ENCODE assay signal across 8 mouse cellular contexts in the genomic region with DNA sequence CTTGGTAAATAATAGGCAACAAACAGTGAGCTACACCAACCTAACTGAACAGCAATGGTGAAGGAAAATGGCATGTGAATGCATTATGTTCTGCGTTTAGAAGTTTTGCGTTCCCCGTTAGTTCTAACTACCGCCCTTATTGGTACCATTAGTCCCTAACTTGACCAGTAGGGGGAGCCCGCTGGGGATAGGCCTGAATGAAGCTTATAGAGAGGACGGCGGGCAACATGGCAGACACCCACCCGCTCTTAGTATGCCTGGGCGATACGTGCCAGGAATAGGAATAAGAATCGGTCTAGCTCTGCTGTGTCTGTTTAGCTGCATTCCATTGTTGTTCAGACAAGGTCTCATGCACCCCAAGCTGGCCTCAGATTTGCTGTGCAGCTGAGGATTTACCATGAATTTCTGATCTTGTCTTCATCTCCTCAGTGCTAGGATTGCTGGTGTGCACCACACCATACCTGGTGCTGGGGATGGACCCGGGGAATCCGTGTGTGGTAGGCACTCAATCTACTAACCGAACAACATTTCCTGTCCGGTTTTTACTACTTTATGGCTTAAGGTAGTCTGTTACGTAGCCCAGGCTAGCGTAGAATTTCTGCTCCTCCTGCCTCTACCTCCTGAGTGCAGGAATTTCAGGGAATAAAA. TPM values are rescaled to one million over a fixed set of nuclear protein-coding genes. Genes with fewer than 3 reads are reported as not detected.
DNase-seq lines count a peak whose midpoint lies in the region; ATAC-seq and TF ChIP-seq lines count a peak whose summit lies in the region.

No protein-coding gene starts in this region.

- WGBS in heart, embryonic 12.5 days = 49% methylated on average over 17 of the region's 17 CpGs

- TF ChIP-seq CTCF in CH12.LX (conservative IDR thresholded peaks at IDR 0.05 in 1 of 2, IDR thresholded peaks at IDR 0.05 in 1 of 2; ENCODE audit: low read depth in 2 of 2, low read length in 2 of 2) = peak; percentile 42 to 58; a peak in 3 of 4 replicates

- no peak overlapping the region for H3K9ac ChIP-seq in heart, embryonic 12.5 days
- no peak overlapping the region for H3K9ac ChIP-seq in CH12.LX (ENCODE audit: insufficient read depth, low read depth)

- DNase-seq in heart, adult 8-10 months (ENCODE audit: low spot score) = no peak
- peak; percentile 19 for DNase-seq in CH12.LX (ENCODE audit: extremely low read depth)
- DNase-seq in c-Kit-positive CD71-positive TER-119-positive erythroid progenitor cells, embryonic 14.5 days (ENCODE audit: low spot score) = peak; percentile 39
- peak; percentile 42 for DNase-seq in heart, postnatal 4 days
- DNase-seq in thymus, postnatal 14 days = peak; percentile 37
- no peak for DNase-seq in ovary, adult 18-20 months (ENCODE audit: low spot score)

- no peaks in the 10 kb centered on the region for H3K27me3 ChIP-seq in heart, embryonic 12.5 days (replicated peaks)
- no peaks in the 10 kb centered on the region for H3K27me3 ChIP-seq in CH12.LX (replicated peaks)

- H3K9me3 ChIP-seq in heart, embryonic 12.5 days (replicated peaks) = no peaks in the 10 kb centered on the region
- peaks cover 2% of the 10 kb centered on the region for H3K9me3 ChIP-seq in CH12.LX (replicated peaks; ENCODE audit: low read length)

- no peak overlapping the region for H3K4me3 ChIP-seq in heart, embryonic 12.5 days
- H3K4me3 ChIP-seq in CH12.LX (replicated peaks in 1 of 3; ENCODE audit: low read depth in 2 of 3, low read length in 2 of 3, poor library complexity in 1 of 3) = no peak overlapping the region

- TF ChIP-seq EP300 in CH12.LX (IDR thresholded peaks at IDR 0.05; ENCODE audit: low read length) = no peak

- in situ Hi-C loops in CH12.LX (cut with MboI; ENCODE audit: low pct_ligation_motif_present, low pct_unique_long_range_greater_than_20kb, low sequenced_read_pairs) = no loop called here

- H3K4me2 ChIP-seq in heart, embryonic 12.5 days = peak overlapping the region; percentile 17; the same call in 1 of the 2 replicates
- H3K4me2 ChIP-seq in CH12.LX (ENCODE audit: insufficient read depth, low read depth, poor library complexity, severe bottlenecking) = no peak overlapping the region

- dilution Hi-C loops in CH12.LX (cut with MboI; ENCODE audit: extremely low pct_ligation_motif_present, extremely low pct_unique_long_range_greater_than_20kb, low sequenced_read_pairs) = no loop called here

- ATAC-seq in heart, embryonic 12.5 days (ENCODE audit: insufficient number of reproducible peaks, low FRiP score) = no peak
- peak; percentile 48; the same call in 1 of the 2 replicates for ATAC-seq in megakaryocyte progenitor cell, adult 5-6 weeks (replicated peaks; ENCODE audit: poor library complexity)

- H3K27ac ChIP-seq in heart, embryonic 12.5 days (ENCODE audit: poor library complexity, severe bottlenecking) = no peak overlapping the region
- no peak overlapping the region for H3K27ac ChIP-seq in CH12.LX (ENCODE audit: insufficient read depth, low read depth)

- peaks cover 8% of the 10 kb centered on the region; the same call in 1 of the 2 replicates for H3K4me1 ChIP-seq in heart, embryonic 12.5 days (replicated peaks)
- H3K4me1 ChIP-seq in CH12.LX (ENCODE audit: control insufficient read depth in 1 of 2, insufficient read depth in 2 of 2) = peaks cover 13 to 23% of the 10 kb centered on the region in 2 experiments

- H3K36me3 ChIP-seq in heart, embryonic 12.5 days = no peaks in the 10 kb centered on the region
- H3K36me3 ChIP-seq in CH12.LX (replicated peaks in 1 of 2; ENCODE audit: control insufficient read depth in 1 of 2, insufficient read depth in 1 of 2, low read length in 1 of 2) = peaks cover 0 to 2% of the 10 kb centered on the region in 2 experiments

- no peaks in the 10 kb centered on the region for H3K79me2 ChIP-seq in CH12.LX (replicated peaks; ENCODE audit: control insufficient read depth, extremely low read depth, insufficient read depth, poor library complexity, severe bottlenecking)

- TF ChIP-seq POLR2A in CH12.LX (IDR thresholded peaks at IDR 0.05; ENCODE audit: low read depth, low read length) = no peak

- no peak for TF ChIP-seq RAD21 in CH12.LX (IDR thresholded peaks at IDR 0.05; ENCODE audit: low read depth, low read length)

TF ChIP-seq in CH12.LX, 34 proteins besides CTCF, POLR2A, EP300 and RAD21:
- TF ChIP-seq SIN3A (IDR thresholded peaks at IDR 0.05; ENCODE audit: low read length) (no peak), SMC3 (IDR thresholded peaks at IDR 0.05; ENCODE audit: low read depth, low read length) (no peak; the same call in 1 of the 2 replicates), RCOR1 (conservative IDR thresholded peaks at IDR 0.05; ENCODE audit: low read depth, low read length) (no peak), POLR2AphosphoS2 (IDR thresholded peaks at IDR 0.05; ENCODE audit: low read depth, low read length) (no peak), E2F4 (IDR thresholded peaks at IDR 0.05; ENCODE audit: insufficient replicate concordance, low read depth, low read length) (no peak), MAFK (IDR thresholded peaks at IDR 0.05; ENCODE audit: insufficient replicate concordance, low read length) (no peak), ZMIZ1 (IDR thresholded peaks at IDR 0.05; ENCODE audit: low read depth, low read length) (no peak), BHLHE40 (IDR thresholded peaks at IDR 0.05; ENCODE audit: low read depth, low read length) (no peak), HCFC1 (IDR thresholded peaks at IDR 0.05; ENCODE audit: low read depth, low read length) (no peak), JUN (IDR thresholded peaks at IDR 0.05; ENCODE audit: insufficient read depth, low read depth, low read length) (no peak), NELFE (IDR thresholded peaks at IDR 0.05; ENCODE audit: low read depth, low read length) (no peak), TCF12 (IDR thresholded peaks at IDR 0.05; ENCODE audit: low read depth, low read length) (no peak), USF1 (IDR thresholded peaks at IDR 0.05; ENCODE audit: low read depth, low read length) (no peak), MXI1 (IDR thresholded peaks at IDR 0.05; ENCODE audit: low read depth, low read length) (no peak)

RNA-seq across cellular contexts. Expression of gene Fermt2, which starts 21.3 kb away (rescaled TPM):
- polyA plus RNA-seq in heart, embryonic 12.5 days (2016; fragmentation: Nextera tagmentation; extraction: Ambion mirVana) = 191 and 206 TPM in 2 replicates
- 100 to 1,000 TPM; 205 to 238 (median 230) TPM for total RNA-seq in heart, adult 8-10 months (2022)
- total RNA-seq in CH12.LX (2012; rRNA removed) (not detected in 2 replicates), CH12.LX (2014; rRNA removed) (not detected in 2 replicates)
- 0.25 and 0.41 TPM in 2 replicates for polyA plus RNA-seq in CH12.LX (2012; ENCODE audit: insufficient read length, low read depth)
- 100 to 1,000 TPM; 311 to 341 TPM for total RNA-seq in heart, postnatal 4 days (2021)
- total RNA-seq in megakaryocyte progenitor cell, adult 5-6 weeks (2015) = not detected in 2 replicates
- not detected in 2 replicates for total RNA-seq in megakaryocyte progenitor cell, adult 5-6 weeks (2017)

Comparison
In these comparisons a context has a peak if more than half of its experiments do, and no peak if none do; other contexts are left out.
1. DNase-seq: peak in CH12.LX (single experiment), c-Kit-positive CD71-positive TER-119-positive erythroid progenitor cells, embryonic 14.5 days (single experiment), heart, postnatal 4 days (single experiment) and thymus, postnatal 14 days (single experiment); none in heart, adult 8-10 months (single experiment) and ovary, adult 18-20 months (single experiment).
2. RNA of gene Fermt2, which starts 21.3 kb away (total RNA-seq): 311 to 341 TPM in heart, postnatal 4 days and 205 to 238 TPM in heart, adult 8-10 months; not detected in CH12.LX and not detected in megakaryocyte progenitor cell, adult 5-6 weeks; every median in the first group is over 100 times any median in the second.